Mouse (Mus musculus): ENCODE results near the gene Tspan15. TPM values are rescaled to one million over a fixed set of nuclear protein-coding genes. Genes with fewer than 3 reads are reported as not detected.

Gene Tspan15
- total and polyA plus RNA-seq, 3 experiments: 1.5 to 10.2 (median 1.9) TPM

DNA sequence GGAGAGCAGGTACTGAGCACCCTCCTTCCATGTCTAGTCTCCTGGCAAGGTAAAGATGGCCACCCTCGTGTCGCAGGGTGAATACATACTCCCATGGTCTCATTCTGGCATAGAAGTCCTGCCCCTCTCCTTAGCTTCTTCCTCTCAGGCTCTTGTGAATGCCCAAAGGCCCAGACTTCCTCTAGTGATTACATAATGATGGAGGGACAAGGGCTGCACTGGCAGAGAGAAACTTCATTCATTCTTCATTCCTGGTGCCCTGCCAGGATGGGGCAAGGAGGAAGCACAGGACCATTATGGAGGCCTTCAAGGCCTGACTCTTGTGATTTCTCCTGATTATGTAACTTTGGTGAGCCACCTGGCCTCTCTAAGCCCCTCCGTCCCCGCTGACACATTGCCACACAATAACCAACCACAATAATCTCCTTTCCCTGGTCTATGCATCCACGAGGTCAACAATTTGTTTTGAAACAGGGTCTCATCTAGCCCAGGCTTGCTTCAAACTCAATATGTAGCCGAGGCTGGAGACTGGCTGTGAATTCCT, 48.5 kb downstream of the Tspan15 start:
- Histone ChIP-seq H3K4me3 (ENCODE audit: low read depth, low read length) (no peak overlapping the region), H3K27me3 (ENCODE audit: insufficient read depth, low read length) (0 out of 2 replicates have a peak, but pooled peaks cover 2% of the 10 kb centered on the region), H3K9me3 (replicated peaks) (no peaks in the 10 kb centered on the region), H3K36me3 (replicated peaks) (no peaks in the 10 kb centered on the region), H3K4me1 (ENCODE audit: insufficient read depth, low read depth, low read length) (peaks cover 7% of the 10 kb centered on the region)
- TF ChIP-seq CTCF (IDR thresholded peaks at IDR 0.05; ENCODE audit: low read depth, low read length): no peak
- no peak for TF ChIP-seq GATA2 (IDR thresholded peaks at IDR 0.05; ENCODE audit: borderline replicate concordance, low read depth, low read length)
- no peak for TF ChIP-seq POLR2AphosphoS5 (IDR thresholded peaks at IDR 0.05; ENCODE audit: insufficient replicate concordance, low read depth, low read length)
- TF ChIP-seq GATA1 (IDR thresholded peaks at IDR 0.05; ENCODE audit: borderline replicate concordance, low read length): no peak
- no peak for TF ChIP-seq TAL1 (conservative IDR thresholded peaks at IDR 0.05; ENCODE audit: low read depth, low read length)
- no peak for ATAC-seq (ENCODE audit: extremely low read depth, insufficient number of reproducible peaks, low FRiP score, poor library complexity, severe bottlenecking)
- no peak for DNase-seq (ENCODE audit: low spot score)

DNA sequence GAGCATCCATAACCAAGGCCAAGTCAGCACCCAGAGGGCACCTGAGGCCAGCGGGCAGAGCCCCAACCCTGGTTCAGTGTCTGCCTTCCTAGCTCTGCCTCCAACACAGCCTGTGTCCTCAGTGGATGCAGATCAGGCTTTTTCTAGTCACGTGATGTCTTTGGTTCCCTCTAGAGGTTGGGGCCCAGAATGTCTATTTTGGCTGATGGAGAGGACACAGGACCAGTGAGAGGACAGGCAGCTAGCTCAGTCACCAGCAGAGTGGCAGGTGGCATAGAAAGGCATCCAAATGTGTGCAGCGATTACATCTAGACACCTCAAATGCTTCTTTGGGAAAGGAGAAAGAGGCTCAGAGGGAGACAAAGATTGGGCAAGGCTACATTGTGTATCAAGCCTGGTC, 49.4 kb downstream of the Tspan15 start:
- Histone ChIP-seq H3K4me3 (ENCODE audit: low read depth, low read length) (no peak overlapping the region), H3K9me3 (replicated peaks) (no peaks in the 10 kb centered on the region), H3K27me3 (ENCODE audit: insufficient read depth, low read length) (0 out of 2 replicates have a peak, but pooled peaks cover 2% of the 10 kb centered on the region), H3K36me3 (replicated peaks) (no peaks in the 10 kb centered on the region), H3K4me1 (ENCODE audit: insufficient read depth, low read depth, low read length) (peaks cover 7% of the 10 kb centered on the region)
- DNase-seq (ENCODE audit: low spot score): no peak
- TF ChIP-seq CTCF (IDR thresholded peaks at IDR 0.05; ENCODE audit: low read depth, low read length): no peak
- no peak for TF ChIP-seq TAL1 (conservative IDR thresholded peaks at IDR 0.05; ENCODE audit: low read depth, low read length)
- no peak for TF ChIP-seq POLR2AphosphoS5 (IDR thresholded peaks at IDR 0.05; ENCODE audit: insufficient replicate concordance, low read depth, low read length)
- TF ChIP-seq GATA2 (IDR thresholded peaks at IDR 0.05; ENCODE audit: borderline replicate concordance, low read depth, low read length): no peak
- no peak for TF ChIP-seq GATA1 (IDR thresholded peaks at IDR 0.05; ENCODE audit: borderline replicate concordance, low read length)
- ATAC-seq (ENCODE audit: extremely low read depth, insufficient number of reproducible peaks, low FRiP score, poor library complexity, severe bottlenecking): no peak

GRCm38 (mm10) chr10:62179944-62180343, 51.1 kb downstream of the Tspan15 start:
- Histone ChIP-seq H3K4me3 (ENCODE audit: low read depth, low read length) (no peak overlapping the region), H3K27me3 (ENCODE audit: insufficient read depth, low read length) (0 out of 2 replicates have a peak, but pooled peaks cover 2% of the 10 kb centered on the region), H3K36me3 (replicated peaks) (no peaks in the 10 kb centered on the region), H3K4me1 (ENCODE audit: insufficient read depth, low read depth, low read length) (peaks cover 7% of the 10 kb centered on the region), H3K9me3 (replicated peaks) (no peaks in the 10 kb centered on the region)
- DNase-seq (ENCODE audit: low spot score): no peak
- no peak for ATAC-seq (ENCODE audit: extremely low read depth, insufficient number of reproducible peaks, low FRiP score, poor library complexity, severe bottlenecking)
- TF ChIP-seq POLR2AphosphoS5 (IDR thresholded peaks at IDR 0.05; ENCODE audit: insufficient replicate concordance, low read depth, low read length): no peak
- no peak for TF ChIP-seq GATA1 (IDR thresholded peaks at IDR 0.05; ENCODE audit: borderline replicate concordance, low read length)
- TF ChIP-seq TAL1 (conservative IDR thresholded peaks at IDR 0.05; ENCODE audit: low read depth, low read length): no peak
- TF ChIP-seq CTCF (IDR thresholded peaks at IDR 0.05; ENCODE audit: low read depth, low read length): no peak
- TF ChIP-seq GATA2 (IDR thresholded peaks at IDR 0.05; ENCODE audit: borderline replicate concordance, low read depth, low read length): no peak

DNA sequence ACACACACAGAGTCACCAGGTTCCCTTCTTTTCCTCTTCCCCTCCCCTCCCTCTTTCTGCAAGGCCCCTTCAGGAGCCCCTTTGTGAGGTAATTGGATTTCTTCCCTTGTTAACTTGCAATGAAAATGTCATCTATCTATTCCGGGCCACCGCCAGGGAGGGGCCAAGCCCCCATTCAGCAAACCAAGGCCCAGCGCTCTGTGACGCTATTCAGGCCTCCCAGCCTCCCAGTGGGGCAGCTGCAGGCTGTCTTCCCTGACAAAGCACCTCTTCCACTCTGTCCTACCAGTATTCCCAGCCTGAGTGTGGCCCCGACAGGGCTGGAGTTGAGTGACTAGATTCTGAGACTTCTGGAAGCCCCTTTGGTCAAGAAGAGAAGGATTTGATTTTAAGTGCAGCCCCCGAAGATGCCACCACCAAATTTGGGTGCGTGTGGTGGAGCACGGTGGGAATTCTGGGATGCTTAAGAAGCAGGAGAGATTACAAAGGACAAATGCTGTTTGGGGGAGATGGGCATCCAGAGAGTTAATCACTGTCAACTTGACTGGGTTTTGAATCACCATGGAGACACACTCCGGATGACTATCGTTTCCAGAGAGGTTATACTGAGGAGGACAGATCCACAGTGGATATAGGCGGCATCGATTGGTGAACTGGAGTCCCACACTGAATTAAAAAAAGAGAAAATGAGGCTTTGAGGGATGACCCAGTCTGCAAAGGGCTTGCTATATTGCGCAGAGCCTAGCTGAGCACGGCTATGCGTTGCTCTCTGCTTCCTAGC, 56.3 kb downstream of the Tspan15 start:
- Histone ChIP-seq H3K4me3 (ENCODE audit: low read depth, low read length) (no peak overlapping the region), H3K9me3 (replicated peaks) (no peaks in the 10 kb centered on the region), H3K27me3 (ENCODE audit: insufficient read depth, low read length) (peaks cover 4% of the 10 kb centered on the region; the same call in 1 of the 2 replicates), H3K4me1 (ENCODE audit: insufficient read depth, low read depth, low read length) (no peaks in the 10 kb centered on the region), H3K36me3 (replicated peaks) (no peaks in the 10 kb centered on the region)
- DNase-seq (ENCODE audit: low spot score): no peak
- ATAC-seq (ENCODE audit: extremely low read depth, insufficient number of reproducible peaks, low FRiP score, poor library complexity, severe bottlenecking): no peak
- TF ChIP-seq GATA1 (IDR thresholded peaks at IDR 0.05; ENCODE audit: borderline replicate concordance, low read length) (no peak), POLR2AphosphoS5 (IDR thresholded peaks at IDR 0.05; ENCODE audit: insufficient replicate concordance, low read depth, low read length) (no peak), GATA2 (IDR thresholded peaks at IDR 0.05; ENCODE audit: borderline replicate concordance, low read depth, low read length) (no peak), TAL1 (conservative IDR thresholded peaks at IDR 0.05; ENCODE audit: low read depth, low read length) (no peak), CTCF (IDR thresholded peaks at IDR 0.05; ENCODE audit: low read depth, low read length) (no peak)

DNA sequence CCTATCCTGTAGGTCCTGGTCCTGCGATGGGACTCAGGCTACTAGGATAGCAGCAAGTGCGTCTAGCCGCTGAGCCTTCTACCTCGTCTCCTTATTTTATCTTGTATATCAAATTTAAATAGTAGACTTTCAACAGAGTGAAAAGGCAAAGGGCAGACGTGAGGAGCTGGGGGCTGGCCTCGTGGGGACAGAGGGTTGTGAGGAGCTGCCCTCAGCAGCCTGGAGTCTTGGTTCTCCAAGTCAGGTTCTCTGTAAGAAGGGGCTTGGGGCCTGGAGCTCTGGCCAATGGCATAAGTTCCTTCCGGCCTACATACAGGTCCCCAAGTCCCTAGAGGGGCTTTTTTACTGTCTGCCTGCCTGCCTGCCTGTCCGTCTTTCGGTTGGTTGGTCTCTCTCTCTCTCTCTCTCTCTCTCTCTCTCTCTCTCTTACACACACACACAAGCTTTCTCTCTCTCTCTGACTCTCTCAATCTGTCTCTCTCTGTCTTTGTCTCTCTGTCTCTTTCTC, 57.1 kb downstream of the Tspan15 start:
- Histone ChIP-seq H3K4me3 (ENCODE audit: low read depth, low read length) (no peak overlapping the region), H3K9me3 (replicated peaks) (no peaks in the 10 kb centered on the region), H3K4me1 (ENCODE audit: insufficient read depth, low read depth, low read length) (no peaks in the 10 kb centered on the region), H3K27me3 (ENCODE audit: insufficient read depth, low read length) (peaks cover 4% of the 10 kb centered on the region; the same call in 1 of the 2 replicates), H3K36me3 (replicated peaks) (no peaks in the 10 kb centered on the region)
- no peak for ATAC-seq (ENCODE audit: extremely low read depth, insufficient number of reproducible peaks, low FRiP score, poor library complexity, severe bottlenecking)
- no peak for DNase-seq (ENCODE audit: low spot score)
- TF ChIP-seq CTCF (IDR thresholded peaks at IDR 0.05; ENCODE audit: low read depth, low read length): no peak
- no peak for TF ChIP-seq POLR2AphosphoS5 (IDR thresholded peaks at IDR 0.05; ENCODE audit: insufficient replicate concordance, low read depth, low read length)
- TF ChIP-seq TAL1 (conservative IDR thresholded peaks at IDR 0.05; ENCODE audit: low read depth, low read length): no peak
- TF ChIP-seq GATA1 (IDR thresholded peaks at IDR 0.05; ENCODE audit: borderline replicate concordance, low read length): no peak
- no peak for TF ChIP-seq GATA2 (IDR thresholded peaks at IDR 0.05; ENCODE audit: borderline replicate concordance, low read depth, low read length)
